Mouse (Mus musculus): Measurements from ENCODE around the gene Wdfy2. TPM values are rescaled to one million over a fixed set of nuclear protein-coding genes. Genes with fewer than 3 reads are reported as not detected.

Wdfy2 gene
- 10.0 and 10.2 TPM in 2 replicates for polyA plus RNA-seq (2014; fragmentation: Nextera tagmentation; extraction: Ambion mirVana)

- Histone ChIP-seq H3K4me1 (ENCODE audit: insufficient read depth) (no peaks in the 10 kb centered on the region), H3K4me3 (ENCODE audit: low read depth, low read length) (peak within 1 kb of the TSS; percentile 85), H3K36me3 (ENCODE audit: insufficient read depth) (no peaks in the 10 kb centered on the region), H3K9me3 (ENCODE audit: low read depth, low read length) (no peaks in the 10 kb centered on the region), H3K27ac (ENCODE audit: low read depth) (peak within 1 kb of the TSS; percentile 69), H3K9ac (peak within 1 kb of the TSS; percentile 73), H3K27me3 (ENCODE audit: insufficient read depth, low read length) (no peaks in the 10 kb centered on the region), H3K4me2 (peak within 1 kb of the TSS; percentile 80)
- under 1% methylated on average over 45 of the region's 49 CpGs for WGBS
- DNase-seq (no peak), ATAC-seq (ENCODE audit: insufficient read depth) (peak; percentile 41)
- TF ChIP-seq CTCF (IDR thresholded peaks at IDR 0.05; ENCODE audit: low read depth), result no peak
Measured at GRCm38 (mm10) chr14:62837641-62838252, at the start of gene Wdfy2. Wdfy2 (plus strand) TSS chr14:62837678.

- Histone ChIP-seq H3K27ac (ENCODE audit: low read depth) (no peak overlapping the region), H3K4me2 (no peak overlapping the region), H3K9ac (no peak overlapping the region), H3K4me3 (ENCODE audit: low read depth, low read length) (no peak overlapping the region), H3K27me3 (ENCODE audit: insufficient read depth, low read length) (no peaks in the 10 kb centered on the region), H3K4me1 (ENCODE audit: insufficient read depth) (no peaks in the 10 kb centered on the region), H3K9me3 (ENCODE audit: low read depth, low read length) (no peaks in the 10 kb centered on the region), H3K36me3 (ENCODE audit: insufficient read depth) (no peaks in the 10 kb centered on the region)
- DNase-seq (no peak), ATAC-seq (ENCODE audit: insufficient read depth) (no peak)
- TF ChIP-seq CTCF (IDR thresholded peaks at IDR 0.05; ENCODE audit: low read depth), result no peak
- WGBS, result 74% methylated on average over 4 of the region's 4 CpGs
Measured at GRCm38 (mm10) chr14:62789282-62789681, 48.2 kb upstream of the Wdfy2 start.

GRCm38 (mm10) chr14:62795719-62796118, 41.8 kb upstream of the Wdfy2 start:
- Histone ChIP-seq H3K4me3 (ENCODE audit: low read depth, low read length) (no peak overlapping the region), H3K27me3 (ENCODE audit: insufficient read depth, low read length) (no peaks in the 10 kb centered on the region), H3K36me3 (ENCODE audit: insufficient read depth) (no peaks in the 10 kb centered on the region), H3K4me2 (no peak overlapping the region), H3K27ac (ENCODE audit: low read depth) (no peak overlapping the region), H3K4me1 (ENCODE audit: insufficient read depth) (no peaks in the 10 kb centered on the region; the same call in 1 of the 2 replicates), H3K9ac (no peak overlapping the region), H3K9me3 (ENCODE audit: low read depth, low read length) (no peaks in the 10 kb centered on the region)
- ATAC-seq (ENCODE audit: insufficient read depth) (no peak), DNase-seq (no peak)
- TF ChIP-seq CTCF (IDR thresholded peaks at IDR 0.05; ENCODE audit: low read depth), result no peak
- WGBS, result 41% methylated on average over 7 of the region's 7 CpGs

GRCm38 (mm10) chr14:62798608-62799101, 38.8 kb upstream of the Wdfy2 start:
- Histone ChIP-seq H3K4me1 (ENCODE audit: insufficient read depth) (no peaks in the 10 kb centered on the region; the same call in 1 of the 2 replicates), H3K4me2 (peak overlapping the region; percentile 42; the same call in 1 of the 2 replicates), H3K27ac (ENCODE audit: low read depth) (no peak overlapping the region), H3K36me3 (ENCODE audit: insufficient read depth) (no peaks in the 10 kb centered on the region), H3K27me3 (ENCODE audit: insufficient read depth, low read length) (no peaks in the 10 kb centered on the region), H3K9ac (no peak overlapping the region), H3K9me3 (ENCODE audit: low read depth, low read length) (no peaks in the 10 kb centered on the region), H3K4me3 (ENCODE audit: low read depth, low read length) (no peak overlapping the region)
- 4% methylated on average over 4 of the region's 4 CpGs for WGBS
- ATAC-seq (ENCODE audit: insufficient read depth), result peak; percentile 71
- peak; percentile 53 for DNase-seq
- TF ChIP-seq CTCF (IDR thresholded peaks at IDR 0.05; ENCODE audit: low read depth), result no peak

- Histone ChIP-seq H3K4me3 (ENCODE audit: low read depth, low read length) (no peak overlapping the region), H3K4me2 (no peak overlapping the region), H3K9ac (no peak overlapping the region), H3K9me3 (ENCODE audit: low read depth, low read length) (no peaks in the 10 kb centered on the region), H3K4me1 (ENCODE audit: insufficient read depth) (no peaks in the 10 kb centered on the region; the same call in 1 of the 2 replicates), H3K36me3 (ENCODE audit: insufficient read depth) (no peaks in the 10 kb centered on the region), H3K27me3 (ENCODE audit: insufficient read depth, low read length) (no peaks in the 10 kb centered on the region), H3K27ac (ENCODE audit: low read depth) (no peak overlapping the region)
- no peak for ATAC-seq (ENCODE audit: insufficient read depth)
- TF ChIP-seq CTCF (IDR thresholded peaks at IDR 0.05; ENCODE audit: low read depth), result no peak
- WGBS, result 63% methylated on average over 3 of the region's 3 CpGs
- DNase-seq, result no peak
Measured at GRCm38 (mm10) chr14:62800791-62801190, 36.7 kb upstream of the Wdfy2 start.

GRCm38 (mm10) chr14:62803204-62803603, 34.3 kb upstream of the Wdfy2 start:
- H3K27ac ChIP-seq (ENCODE audit: low read depth), result no peak overlapping the region
- no peaks in the 10 kb centered on the region for H3K9me3 ChIP-seq (ENCODE audit: low read depth, low read length)
- ATAC-seq (ENCODE audit: insufficient read depth) (no peak), DNase-seq (no peak)
- H3K36me3 ChIP-seq (ENCODE audit: insufficient read depth), result no peaks in the 10 kb centered on the region
- no peaks in the 10 kb centered on the region for H3K27me3 ChIP-seq (ENCODE audit: insufficient read depth, low read length)
- no peaks in the 10 kb centered on the region for H3K4me1 ChIP-seq (ENCODE audit: insufficient read depth)
- H3K9ac ChIP-seq, result no peak overlapping the region
- no peak for TF ChIP-seq CTCF (IDR thresholded peaks at IDR 0.05; ENCODE audit: low read depth)
- 52% methylated on average over 5 of the region's 5 CpGs for WGBS
- H3K4me2 ChIP-seq, result no peak overlapping the region
- no peak overlapping the region for H3K4me3 ChIP-seq (ENCODE audit: low read depth, low read length)

GRCm38 (mm10) chr14:62806921-62807320, 30.6 kb upstream of the Wdfy2 start:
- H3K4me3 ChIP-seq (ENCODE audit: low read depth, low read length), result no peak overlapping the region
- 24% methylated on average over 3 of the region's 3 CpGs for WGBS
- no peaks in the 10 kb centered on the region for H3K9me3 ChIP-seq (ENCODE audit: low read depth, low read length)
- TF ChIP-seq CTCF (IDR thresholded peaks at IDR 0.05; ENCODE audit: low read depth), result no peak
- no peak overlapping the region for H3K27ac ChIP-seq (ENCODE audit: low read depth)
- ATAC-seq (ENCODE audit: insufficient read depth) (no peak), DNase-seq (no peak)
- no peaks in the 10 kb centered on the region for H3K36me3 ChIP-seq (ENCODE audit: insufficient read depth)
- H3K27me3 ChIP-seq (ENCODE audit: insufficient read depth, low read length), result no peaks in the 10 kb centered on the region
- no peak overlapping the region for H3K4me2 ChIP-seq
- H3K9ac ChIP-seq, result no peak overlapping the region
- H3K4me1 ChIP-seq (ENCODE audit: insufficient read depth), result no peaks in the 10 kb centered on the region
